Mouse (Mus musculus) right cerebral cortex, postnatal 25 days (tissue): ENCODE measurements around the gene Spock1.

Source experiments
- DNase-seq: peaks from one replicate; pipeline ENCODE4 v3.0.0; 2022

The Spock1 gene

DNA sequence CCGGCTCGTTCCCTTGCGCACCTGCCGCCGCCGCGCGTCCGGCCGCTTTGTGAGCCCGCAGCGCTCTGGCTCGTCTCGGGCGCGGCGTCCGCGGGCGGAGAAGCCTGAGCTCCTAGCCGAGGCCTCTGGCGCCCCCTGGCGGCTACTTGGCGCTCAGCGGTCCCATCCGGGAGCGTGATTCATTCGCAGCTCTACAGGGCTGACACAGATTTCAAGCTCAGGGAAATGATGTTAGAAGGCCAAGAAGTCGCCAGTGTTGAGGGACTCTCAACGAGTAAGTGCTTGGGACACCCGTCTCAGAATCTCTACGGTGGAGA is at the start of gene Spock1:
Gene Spock1, minus strand, starts transcription at position 67 of the 317 bp plus-strand sequence.
- peak; percentile 92 for DNase-seq

DNA sequence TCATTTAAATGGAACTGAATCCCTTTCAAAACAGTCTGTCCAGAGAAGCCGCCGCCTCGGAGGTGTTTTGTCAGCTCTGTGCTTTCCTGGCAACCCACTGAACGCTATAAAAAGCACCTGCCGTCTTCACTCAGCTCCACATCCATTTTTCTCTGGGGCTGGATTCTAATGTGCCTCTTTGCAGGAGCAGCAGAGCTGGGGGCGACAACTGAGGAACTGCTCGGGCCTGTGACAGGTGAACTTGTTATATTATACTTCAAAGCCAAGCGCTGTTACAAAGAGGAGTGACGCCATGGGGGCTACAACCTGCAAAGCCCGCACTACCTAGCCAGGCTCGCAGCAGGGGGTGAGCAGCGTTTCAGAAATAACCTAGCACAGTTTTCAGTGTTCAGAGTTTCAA is 42.0 kb upstream of the Spock1 start:
- DNase-seq, result peak; percentile 45

DNA sequence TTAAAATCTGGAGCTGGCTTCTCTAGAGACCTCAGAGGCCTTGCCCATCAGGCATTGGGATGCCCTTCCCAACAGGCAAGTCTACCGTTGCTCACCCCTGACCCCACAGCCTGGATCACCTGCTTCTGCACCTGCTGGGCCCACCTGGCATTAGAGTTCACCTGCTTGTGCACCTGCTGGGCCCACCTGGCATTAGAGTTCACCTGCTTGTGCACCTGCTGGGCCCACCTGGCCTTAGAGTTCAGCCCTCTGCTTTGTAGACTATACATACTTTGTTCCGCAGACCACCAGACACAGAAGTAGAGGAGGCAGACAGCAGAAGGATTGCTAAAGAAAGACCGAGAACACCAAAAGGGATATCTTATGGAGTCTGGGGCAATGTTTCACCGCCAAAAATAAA is 41.4 kb upstream of the Spock1 start:
- no peak for DNase-seq

DNA sequence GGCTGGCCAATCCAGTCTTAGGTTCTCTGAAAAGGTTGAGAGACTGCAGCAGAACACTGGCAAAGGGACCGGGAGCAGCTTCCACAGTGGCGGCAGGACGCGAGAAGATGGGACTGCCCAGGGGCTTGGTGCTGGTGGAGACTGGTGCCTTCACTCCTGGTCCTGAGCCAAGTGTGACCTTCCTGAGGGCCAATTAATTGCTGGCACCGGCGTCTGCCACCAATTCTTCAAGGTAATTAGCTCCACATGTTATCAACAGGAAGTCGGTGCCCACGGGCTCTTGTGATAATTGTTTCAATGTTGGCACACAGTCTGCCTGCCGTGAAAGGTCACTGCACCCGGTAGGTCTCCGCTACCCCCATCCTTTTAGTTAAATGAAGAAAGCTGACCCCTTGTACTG is 37.1 kb upstream of the Spock1 start:
- DNase-seq, result no peak

DNA sequence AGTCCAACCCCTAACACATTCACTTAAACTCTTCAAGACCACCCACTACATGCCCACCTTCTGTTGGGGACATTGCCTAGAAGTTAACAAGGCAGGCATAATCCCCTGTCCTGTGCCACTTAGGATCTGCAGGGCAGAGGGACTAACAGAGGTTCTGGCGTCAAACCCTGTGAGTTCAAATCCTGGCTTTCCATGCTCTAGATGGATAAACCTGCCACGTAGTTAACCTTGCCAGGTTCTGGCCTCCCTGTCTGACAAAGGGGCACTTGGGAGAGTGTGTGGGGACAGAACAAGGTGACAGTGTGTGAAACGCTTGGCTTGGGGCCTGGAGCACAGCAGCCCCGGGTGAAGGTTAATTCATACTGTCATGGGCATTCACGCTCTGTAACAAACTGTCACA is 36.3 kb upstream of the Spock1 start:
- DNase-seq, result no peak

DNA sequence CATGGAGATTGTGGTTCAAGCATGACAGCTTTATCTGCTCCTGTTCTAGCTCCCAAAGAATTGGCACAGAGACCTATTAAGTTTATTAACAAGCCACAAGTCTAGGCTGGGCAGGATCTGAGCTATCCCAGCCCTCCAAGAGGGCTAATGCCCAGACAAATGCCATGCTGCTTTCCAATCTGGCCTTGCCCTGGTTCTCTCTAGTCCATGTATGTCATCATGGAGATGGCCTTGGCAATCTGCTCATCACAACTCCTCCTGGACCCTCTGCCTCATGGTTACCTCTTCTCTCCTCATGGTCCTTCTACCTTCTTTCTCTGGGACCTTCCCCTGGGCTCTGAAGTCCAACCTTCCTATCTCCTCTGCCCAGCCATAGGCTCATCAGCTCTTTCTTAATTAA is 35.8 kb upstream of the Spock1 start:
- no peak for DNase-seq

DNA sequence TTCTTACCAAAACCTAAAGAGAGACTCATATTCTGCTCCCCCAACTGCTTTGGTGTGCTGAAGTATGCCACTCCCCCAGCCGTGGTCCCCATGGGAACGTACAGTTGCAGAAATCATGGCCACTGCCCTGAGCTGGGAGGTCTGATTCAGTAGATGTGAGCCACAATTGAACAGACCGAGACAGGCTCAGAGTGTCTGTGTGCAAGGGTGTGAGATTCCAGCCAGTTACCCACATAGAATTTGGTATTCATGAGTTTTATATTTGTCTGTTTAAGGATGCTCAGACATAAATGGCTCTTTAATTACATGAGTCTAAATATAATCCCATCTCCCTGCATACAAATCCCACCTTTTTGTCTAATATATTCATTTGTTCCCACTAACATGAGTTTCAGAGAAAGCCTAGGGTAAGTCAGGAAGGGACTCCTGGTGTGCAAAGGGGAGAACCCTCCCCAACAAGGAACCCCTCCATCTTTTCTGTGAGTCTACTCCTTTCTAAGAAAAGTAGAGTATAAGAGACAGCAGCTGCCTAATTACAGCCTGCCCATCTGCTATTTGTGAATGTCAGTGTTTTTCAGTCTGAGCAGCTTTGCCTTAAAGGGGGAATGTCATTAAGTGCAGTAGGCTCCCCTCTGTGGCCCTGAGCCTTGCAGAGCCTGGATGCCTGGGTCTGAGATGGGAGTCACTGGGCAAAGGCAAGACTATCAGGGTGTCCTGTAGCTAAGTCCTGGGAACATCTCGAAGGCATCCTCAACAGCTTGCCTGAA is 29.5 kb upstream of the Spock1 start:
- peak; percentile 40 for DNase-seq

DNA sequence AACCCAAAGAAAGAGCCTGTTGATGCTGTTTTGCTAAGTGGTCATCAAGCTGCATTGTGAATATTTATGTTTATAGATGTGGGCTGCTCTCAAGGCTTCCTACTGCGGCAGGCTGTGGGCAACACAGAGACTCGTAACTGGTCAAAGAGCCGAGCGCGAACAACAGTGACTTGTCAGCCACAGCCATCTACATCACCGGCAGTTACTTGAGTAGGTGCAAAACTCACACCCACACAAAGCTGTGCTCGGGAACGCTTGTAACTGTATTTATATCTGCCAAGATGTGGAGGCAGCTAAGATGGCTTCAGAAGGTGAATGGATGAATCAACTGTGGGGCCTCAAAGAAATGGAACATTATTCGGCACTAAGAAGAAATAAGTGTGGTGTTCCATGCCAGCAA is 23.9 kb upstream of the Spock1 start:
- DNase-seq, result no peak

DNA sequence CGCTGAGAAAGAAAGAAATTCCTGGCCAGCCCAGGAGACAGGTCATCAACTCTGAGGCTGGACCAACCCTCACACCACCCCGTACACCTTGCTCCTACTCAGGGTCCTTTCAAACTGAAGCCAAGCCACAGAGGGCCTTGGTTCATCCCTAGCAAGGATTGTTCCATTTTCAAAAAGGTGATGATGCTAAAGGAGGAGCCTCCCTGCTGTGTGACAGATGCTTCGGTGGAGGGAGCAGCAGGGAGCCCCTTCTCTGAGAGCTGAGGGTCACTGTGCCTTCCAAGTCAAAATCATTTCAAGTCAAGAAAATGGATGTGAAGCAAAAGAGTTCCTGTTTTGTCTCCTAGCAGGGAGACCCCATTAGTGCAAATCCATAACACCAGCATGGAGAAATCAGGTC is 23.2 kb upstream of the Spock1 start:
- DNase-seq, result no peak

DNA sequence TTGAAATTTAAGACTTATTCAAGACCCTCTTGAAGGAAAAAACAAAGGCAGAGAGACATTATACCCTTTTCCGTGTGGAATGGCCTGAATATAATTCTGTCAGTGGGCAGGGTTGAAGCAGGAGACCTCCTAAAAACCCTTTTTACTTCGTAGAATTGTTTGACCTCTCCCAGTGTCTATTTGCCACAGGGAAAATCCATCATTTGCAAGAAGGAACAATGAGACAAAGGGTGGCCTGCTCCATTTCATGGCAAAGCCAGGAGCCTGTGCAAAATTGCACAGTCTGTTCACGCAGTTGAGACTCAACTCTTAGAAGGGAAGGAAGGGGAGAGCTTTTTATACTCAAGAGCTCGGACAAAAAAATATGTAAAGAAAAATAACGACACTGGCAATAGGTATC is 22.6 kb upstream of the Spock1 start:
- DNase-seq, result no peak

DNA sequence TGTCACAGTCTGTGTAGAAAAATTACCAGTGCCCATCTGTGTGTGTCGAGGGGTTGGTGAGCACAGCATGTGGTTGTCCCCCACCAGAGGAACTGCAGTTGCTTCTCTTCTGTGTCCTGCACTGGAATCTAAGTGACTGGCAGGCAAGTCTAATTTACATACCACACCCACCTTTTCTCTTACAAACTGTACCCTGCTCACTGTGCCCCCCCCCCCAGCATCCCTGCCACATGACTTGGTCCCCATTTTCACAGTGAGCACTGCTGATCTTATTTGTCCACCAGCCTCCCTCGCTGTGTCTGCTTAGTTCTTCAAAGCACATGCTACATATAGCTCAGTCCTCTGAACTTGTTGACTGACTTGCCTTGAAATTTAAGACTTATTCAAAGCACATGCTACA is 22.2 kb upstream of the Spock1 start:
- no peak for DNase-seq

DNA sequence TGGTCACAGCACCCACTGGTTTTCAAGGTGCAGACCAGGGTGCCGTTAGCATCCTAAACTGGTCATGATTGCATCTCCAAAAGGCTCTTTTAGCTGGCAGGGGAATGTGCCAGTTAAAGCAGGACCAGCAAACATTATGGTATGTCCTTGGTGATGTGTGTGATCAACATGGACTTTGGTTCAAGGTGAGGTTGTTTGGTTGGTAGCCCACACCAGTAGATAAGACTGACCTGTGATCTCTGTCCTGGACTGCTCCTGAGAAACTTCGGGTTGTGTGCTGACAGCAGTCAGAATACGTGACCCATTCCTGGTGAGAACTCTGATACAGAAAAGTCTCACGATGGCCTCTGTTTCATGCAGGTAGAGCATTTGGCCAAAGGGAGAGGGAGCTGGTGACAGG is 11.8 kb upstream of the Spock1 start:
- DNase-seq, result no peak

DNA sequence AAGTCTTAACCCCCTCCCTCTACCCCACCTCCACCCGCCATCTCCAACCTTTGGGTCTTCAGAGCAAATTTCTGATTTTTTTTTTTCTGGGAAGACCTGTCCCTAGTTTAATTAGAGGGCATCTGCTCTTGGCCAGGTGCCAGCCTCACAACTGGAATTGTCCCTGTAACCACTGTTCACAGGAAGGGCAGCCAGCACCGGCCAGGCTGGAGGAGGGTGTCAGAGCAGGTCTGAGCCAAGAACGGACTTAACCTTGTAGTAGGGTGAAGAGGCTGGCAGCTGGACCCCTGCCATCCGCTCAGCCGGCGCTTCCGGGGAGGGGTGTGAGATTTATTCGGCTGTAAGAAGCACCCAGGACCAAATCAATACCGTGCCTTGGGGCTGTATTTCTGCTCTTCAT is 3.0 kb upstream of the Spock1 start:
- no peak for DNase-seq

DNA sequence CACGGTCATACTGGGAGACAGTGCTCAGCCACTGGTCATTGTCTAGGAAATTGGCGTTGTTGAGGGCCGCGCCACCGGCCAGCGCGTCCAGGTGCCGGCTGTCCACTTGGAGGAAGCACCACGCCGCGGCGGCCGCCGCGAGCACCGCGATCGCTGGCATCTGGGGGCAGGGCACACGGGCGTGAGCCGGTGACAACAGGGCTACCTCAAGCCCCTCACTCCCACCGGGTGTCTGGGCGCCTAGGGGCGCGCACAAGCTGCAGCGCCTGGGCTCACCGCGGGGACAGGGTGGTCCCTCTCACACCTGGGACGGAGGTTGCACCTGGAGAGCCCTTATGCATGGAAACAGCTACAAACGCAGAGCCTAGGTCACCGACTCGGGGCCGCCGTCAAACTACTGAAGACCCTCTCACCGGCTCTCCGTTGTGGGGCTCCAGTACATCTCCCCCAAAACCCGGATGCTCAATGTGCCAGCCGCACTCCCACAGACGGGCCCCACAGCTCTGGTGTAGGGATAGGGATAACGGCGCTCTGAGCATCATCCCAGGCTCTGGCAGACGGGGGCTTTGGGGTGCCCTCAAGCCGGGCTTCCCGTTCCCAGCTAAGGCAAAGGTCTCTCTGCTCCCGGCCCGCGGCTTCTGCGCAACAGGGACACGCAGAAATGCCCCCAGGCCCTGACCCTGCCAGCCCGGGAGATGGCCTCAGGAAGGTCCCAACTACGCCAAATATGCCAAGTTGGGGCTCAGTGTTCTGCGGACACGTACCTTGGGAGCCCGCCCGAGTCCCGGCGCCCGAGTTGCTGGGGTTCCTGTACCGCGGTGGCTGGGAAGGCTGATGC is 485 bp downstream of the Spock1 start:
- DNase-seq, result no peak

DNA sequence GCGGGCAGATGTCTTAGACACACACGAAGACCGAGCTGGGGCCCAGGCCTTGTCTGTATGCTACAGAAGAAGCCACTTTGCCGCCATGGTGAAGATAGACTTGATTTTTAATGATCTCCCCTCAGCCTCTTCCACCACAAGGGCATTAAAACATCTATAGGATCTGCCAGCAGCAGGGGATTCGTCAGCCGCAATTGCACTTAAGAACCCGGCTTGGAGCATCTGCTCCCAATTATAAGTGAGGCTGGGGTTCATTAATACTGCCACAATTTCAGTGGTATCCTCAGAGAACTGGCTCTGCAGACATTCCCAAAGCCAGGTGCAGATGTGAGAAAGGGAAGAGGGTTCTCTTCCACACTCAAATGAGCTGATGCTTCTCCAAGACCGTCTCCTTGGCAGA is 13.5 kb downstream of the Spock1 start:
- DNase-seq, result no peak

DNA sequence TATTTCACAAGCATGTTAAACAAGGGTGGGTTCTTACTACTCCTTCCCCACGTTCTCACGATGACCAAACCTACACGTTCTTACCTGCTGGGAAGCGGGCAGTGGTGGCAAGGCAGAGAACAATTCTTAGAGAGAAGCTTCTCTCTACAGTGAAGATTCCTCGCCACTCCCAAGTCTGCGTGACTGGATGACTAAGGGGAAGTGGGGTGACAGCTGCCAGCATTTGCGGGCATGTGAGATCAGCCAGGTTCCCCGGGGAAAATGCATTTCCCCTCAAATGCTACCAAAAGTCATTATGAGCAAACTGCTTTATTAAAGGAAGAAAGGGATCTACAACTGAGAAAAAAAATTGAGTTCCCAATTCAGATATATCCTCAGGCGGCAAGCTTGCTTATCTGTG is 18.4 kb downstream of the Spock1 start:
- DNase-seq, result no peak

DNA sequence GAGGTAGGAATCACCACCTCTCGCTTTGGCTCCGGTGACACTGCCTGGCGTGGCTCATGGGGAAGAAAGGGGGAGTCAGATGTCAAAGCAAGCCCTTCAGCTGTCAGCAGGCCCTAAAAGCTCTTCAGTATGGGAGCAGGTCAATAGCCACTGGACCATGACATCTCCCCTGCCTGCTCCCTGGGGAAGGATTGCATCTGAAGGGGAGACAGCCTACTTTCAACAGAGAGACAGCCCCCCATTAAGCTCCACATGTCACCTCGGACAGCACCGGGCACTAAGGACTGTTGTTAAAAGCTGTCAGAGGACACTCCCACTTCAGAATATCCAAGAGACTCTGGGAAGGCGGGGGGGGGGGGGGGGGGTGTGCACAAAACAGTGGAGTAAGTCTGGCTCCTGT is 19.1 kb downstream of the Spock1 start:
- DNase-seq, result no peak

DNA sequence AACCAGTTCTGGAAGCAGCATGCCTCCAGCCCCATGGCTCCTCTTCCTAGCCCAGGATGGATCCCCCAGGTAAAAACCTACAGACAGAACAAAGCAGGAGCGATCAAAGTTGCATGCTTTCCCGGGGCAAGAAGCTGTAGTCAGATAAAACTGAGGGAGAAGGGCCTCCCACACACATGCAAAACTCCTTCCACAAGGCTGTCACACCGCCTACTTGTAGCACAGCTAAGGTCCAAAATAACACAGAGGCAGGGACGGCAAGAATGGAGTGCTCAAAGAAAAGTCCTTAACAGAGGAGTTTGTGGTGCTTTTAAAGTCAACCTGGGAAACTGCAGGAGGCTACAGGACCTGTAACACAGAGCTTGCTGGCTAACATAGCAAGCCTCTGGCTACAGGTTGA is 28.3 kb downstream of the Spock1 start:
- DNase-seq, result peak; percentile 61

DNA sequence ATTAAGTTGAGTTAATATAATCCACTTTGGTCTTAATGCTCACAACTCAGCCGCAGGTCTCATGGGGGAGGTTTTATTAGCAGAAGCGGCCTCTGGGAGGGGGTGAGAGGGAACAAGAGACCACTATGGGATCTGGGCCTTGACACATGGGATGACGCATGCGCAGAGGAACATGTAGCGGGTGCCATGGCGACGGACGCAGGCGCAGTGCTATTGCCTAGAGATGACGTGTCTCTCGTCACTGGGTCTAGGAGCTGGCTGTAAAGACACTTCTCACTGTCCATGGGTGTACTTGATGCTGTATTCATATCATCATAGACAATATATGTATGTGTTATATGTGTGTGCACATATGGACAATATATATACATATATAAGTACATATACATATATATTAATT is 29.3 kb downstream of the Spock1 start:
- no peak for DNase-seq

DNA sequence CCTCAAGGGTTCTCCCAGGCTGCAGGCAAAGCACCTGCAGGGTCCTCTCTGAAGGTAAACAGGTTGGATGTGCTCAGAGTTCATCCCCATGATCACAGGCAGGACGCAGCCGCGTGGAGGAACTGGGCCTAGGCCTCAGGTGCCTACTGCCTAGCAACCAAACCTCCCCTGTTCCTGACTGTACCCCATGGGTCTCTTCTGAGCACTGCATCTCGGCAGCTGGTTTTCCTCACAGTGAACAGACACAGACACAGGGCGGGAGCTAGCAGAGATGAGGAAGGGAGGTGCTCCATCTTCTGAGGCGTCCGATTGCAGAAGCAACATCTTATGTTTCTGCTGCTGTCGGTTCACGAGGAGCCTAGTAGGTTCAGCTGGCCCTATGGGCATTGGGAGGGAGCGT is 30.4 kb downstream of the Spock1 start:
- no peak for DNase-seq

DNA sequence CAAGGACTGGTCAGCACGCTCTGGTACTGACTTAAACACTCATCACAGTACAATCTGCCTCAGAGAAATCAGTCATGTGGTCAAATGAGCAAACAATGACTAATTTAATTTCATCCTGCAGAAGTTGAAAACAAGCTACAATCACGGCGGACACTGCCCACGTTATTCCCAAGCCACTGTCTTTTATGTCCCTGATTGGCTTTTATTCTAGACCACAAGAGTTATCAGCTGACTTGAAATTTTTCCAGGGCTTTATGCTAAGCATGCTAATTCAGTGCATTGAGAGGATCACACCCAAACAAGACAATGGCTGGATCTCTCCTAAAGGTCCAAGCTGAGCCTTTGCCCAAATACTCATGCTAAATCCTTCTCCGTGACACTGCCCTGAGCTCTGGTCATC is 31.2 kb downstream of the Spock1 start:
- DNase-seq, result no peak

DNA sequence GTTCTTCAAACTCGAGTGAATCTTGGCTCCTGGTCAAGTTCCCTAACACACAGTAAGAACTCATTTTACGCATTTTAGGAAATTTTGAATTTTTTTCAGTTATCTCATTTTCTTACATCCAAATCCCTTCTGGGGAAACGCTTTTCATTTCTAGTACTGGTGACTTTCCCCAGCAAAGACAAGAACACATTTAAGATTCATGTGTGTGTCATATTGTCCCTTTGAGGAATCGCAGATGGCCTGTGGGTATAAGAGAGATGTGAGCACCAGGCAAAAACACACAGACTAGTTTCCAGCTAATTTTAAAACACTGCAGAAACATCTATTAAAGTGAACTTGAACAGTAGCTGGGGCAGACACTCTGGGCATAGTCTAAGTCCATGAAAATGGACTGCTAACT is 38.1 kb downstream of the Spock1 start:
- no peak for DNase-seq

DNA sequence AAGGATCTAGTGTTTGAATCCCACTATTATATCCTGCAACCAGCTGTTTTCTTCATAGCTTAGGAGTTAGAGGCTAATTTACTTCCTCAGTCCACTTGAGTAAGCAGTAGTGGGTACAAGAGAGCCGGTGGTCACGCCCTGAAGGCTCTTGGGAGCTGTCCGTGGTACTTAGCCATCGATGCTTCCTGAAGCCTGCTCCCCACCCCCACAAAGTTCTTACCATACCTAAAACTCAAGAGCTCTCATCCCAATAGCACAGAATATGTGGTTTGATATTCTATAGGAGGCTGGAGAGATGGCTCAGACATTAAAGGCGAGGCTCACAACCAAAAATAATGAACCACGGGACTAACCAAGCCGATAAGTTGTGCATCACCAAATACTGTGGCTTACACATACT is 40.5 kb downstream of the Spock1 start:
- no peak for DNase-seq

DNA sequence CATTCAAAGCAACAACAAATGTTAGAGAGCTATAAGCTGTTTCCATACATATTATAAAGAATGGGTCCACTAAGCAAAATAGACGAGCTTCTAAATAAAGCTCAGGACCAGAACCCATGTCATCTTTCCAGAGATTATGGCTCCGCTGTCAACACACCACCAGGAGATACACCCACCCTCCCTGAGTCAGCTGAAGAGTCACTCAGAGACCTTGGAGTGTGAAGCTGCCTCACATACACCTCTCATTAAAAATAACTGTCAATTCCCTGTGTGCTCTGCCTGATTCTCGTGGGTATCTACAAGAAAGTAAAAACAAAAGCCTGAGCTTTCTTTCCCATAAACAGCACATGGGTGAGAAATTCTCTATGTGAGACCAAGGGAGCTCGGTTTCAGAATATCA is 43.1 kb downstream of the Spock1 start:
- no peak for DNase-seq

DNA sequence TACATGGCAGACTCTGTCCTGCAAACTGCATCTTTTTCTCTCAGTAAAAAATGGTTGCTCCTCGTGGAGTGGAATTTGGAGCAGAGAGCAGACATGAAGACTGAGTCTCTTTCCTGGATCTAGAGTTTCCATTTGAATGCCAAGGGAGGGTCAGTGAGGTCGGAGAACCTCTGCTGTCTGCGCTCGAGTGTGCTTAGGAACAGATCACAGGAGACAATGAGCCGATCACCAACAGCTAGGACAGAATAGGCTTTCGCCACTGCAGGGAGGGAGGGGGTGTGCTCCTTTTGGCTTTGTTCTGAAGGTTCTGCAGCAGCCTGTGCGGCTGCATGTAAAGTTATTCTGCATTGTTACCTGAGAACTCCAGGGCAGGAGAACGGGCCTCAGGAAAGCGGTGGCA is 49.6 kb downstream of the Spock1 start:
- no peak for DNase-seq
